Comparison of ENCODE assay signal across 23 mouse cellular contexts in genomic region chr6:131377378-131377777, GRCm38 (mm10). TPM values are rescaled to one million over a fixed set of nuclear protein-coding genes. Genes with fewer than 3 reads are reported as not detected.
"Had no signal": no experiment of that assay in that cellular context is flagged by ENCODE, and none has a peak within 500 bp of the region (broad histone marks: within the 10 kb centered on the region; RNA-seq: fewer than 3 reads in every experiment).

No protein-coding gene starts in this region.

- H3K4me3 ChIP-seq: lung, embryonic 15.5 days; megakaryocyte, embryonic 14.5 days; midbrain, embryonic 10.5 days; midbrain, embryonic 12.5 days; myocyte; neural tube, embryonic 13.5 days; neural tube, embryonic 15.5 days had no signal

- DNase-seq: liver, postnatal 0 days; lung, adult 2 months; lung, postnatal 14 days; lung, postnatal 36 days; midbrain, embryonic 14.5 days; retina, postnatal 1 day; right cerebral cortex, adult 18-20 months; right cerebral cortex, postnatal 25 days; right cerebral cortex, postnatal 4 days; spleen, adult 18-20 months; thymus, adult 18-20 months; thymus, postnatal 14 days; thymus, postnatal 36 days had no signal

- H3K27me3 ChIP-seq: lung, embryonic 15.5 days; megakaryocyte, embryonic 14.5 days; midbrain, embryonic 12.5 days; neural tube, embryonic 13.5 days; neural tube, embryonic 15.5 days had no signal

- H3K27ac ChIP-seq: lung, embryonic 15.5 days; macrophage; midbrain, embryonic 10.5 days; midbrain, embryonic 12.5 days; neural tube, embryonic 13.5 days; neural tube, embryonic 15.5 days had no signal

- ATAC-seq: liver, postnatal 0 days; lung, postnatal 0 days; midbrain, embryonic 16.5 days had no signal

RNA-seq across cellular contexts. Expression of gene Styk1, which starts 24.0 kb away (rescaled TPM):
- polyA plus RNA-seq: macrophage had no signal
